Mouse (Mus musculus) C2C12 (cell line): ENCODE measurements around the gene Cyld.

Experiments
- CEBPB ChIP-seq: IDR thresholded peaks from one replicate; pipeline ENCODE4 v1.6.1; 2011; ENCODE audit warnings: low read depth, mild to moderate bottlenecking, control low read depth, moderate library complexity
- CTCF ChIP-seq: IDR thresholded peaks from one replicate; pipeline ENCODE4 v1.5.1; 2011; ENCODE audit not compliant: control insufficient read depth, insufficient read depth, insufficient read length
- FOSL1 ChIP-seq: IDR thresholded peaks from one replicate; pipeline ENCODE4 v1.8.0; 2011; ENCODE audit warnings: mild to moderate bottlenecking, low read length; ENCODE audit not compliant: poor library complexity, insufficient read depth, severe bottlenecking
- MYOD1 ChIP-seq: IDR thresholded peaks from one replicate; pipeline ENCODE4 v1.6.1; 2011; ENCODE audit warnings: low read depth; ENCODE audit not compliant: control insufficient read depth, insufficient read length
- MYOG ChIP-seq: IDR thresholded peaks from one replicate; pipeline ENCODE4 v1.6.1; 2011; ENCODE audit not compliant: control insufficient read depth, insufficient read length; ENCODE audit errors: extremely low read depth
- USF1 ChIP-seq: IDR thresholded peaks from one replicate; pipeline ENCODE4 v1.6.1; 2011; ENCODE audit warnings: low read depth, mild to moderate bottlenecking, control low read depth, moderate library complexity

DNA sequence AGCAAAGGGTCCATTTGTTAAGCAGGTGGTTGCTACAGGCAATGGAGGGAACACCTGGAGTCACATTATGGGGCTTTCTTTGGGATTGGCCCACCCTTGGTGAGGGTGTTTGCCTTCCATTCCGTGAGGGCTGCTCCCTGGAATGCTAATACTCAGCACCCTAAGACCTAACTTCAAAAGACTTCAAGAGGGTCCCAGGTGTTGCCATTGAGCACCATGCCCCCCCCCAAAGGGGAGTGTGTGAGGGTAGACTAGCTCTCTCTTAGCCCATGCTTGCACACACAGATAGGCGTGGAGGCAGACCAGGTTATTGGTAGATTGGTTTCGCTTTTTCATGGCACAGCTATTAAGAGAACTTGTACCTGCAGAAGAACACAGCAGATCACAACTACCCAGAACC is 83.3 kb downstream of the Cyld start:
- TF ChIP-seq CTCF (no peak), CEBPB (no peak), MYOG (no peak), FOSL1 (no peak), USF1 (no peak), MYOD1 (no peak)
